Mouse (Mus musculus) layer of hippocampus, adult 2 months (tissue): Measurements from ENCODE around the gene Pde3a. TPM values are rescaled to one million over a fixed set of nuclear protein-coding genes. Genes with fewer than 3 reads are reported as not detected.
A peak's percentile ranks its signal among the peaks of the same experiment; 100 is the strongest.
"Not testable (repeated sequence)": the region's sequence is repeated elsewhere in the genome, so short reads cannot be mapped to it uniquely, and the experiment has no call there.

ENCODE experiments used
- DNase-seq, 2 experiments: peaks; one replicate each; pipeline ENCODE4 v3.0.0; 2022; ENCODE audit warnings: low spot score in 2 of 2
- H3K27ac ChIP-seq: fragments of 200-600 bp; 2 replicates; pipeline ENCODE4 v1.8.1; 2022
- H3K4me3 ChIP-seq: fragments of 200-600 bp; 2 replicates; pipeline ENCODE4 v1.8.1; 2022; ENCODE audit warnings: mild to moderate bottlenecking
- CTCF ChIP-seq: fragments of 200-600 bp; conservative IDR thresholded peaks from 2 replicates; pipeline ENCODE4 v1.8.1; 2022; ENCODE audit warnings: antibody characterized with exemption, mild to moderate bottlenecking, moderate library complexity
- total RNA-seq, 2 experiments: library from RNA; stranded (reverse); gene quantifications; 2 replicates each; pipeline ENCODE4 v1.2.3; 2021

Pde3a gene
- total RNA-seq, 2 experiments from 2014 or later, result 3.1 to 3.4 TPM

DNA sequence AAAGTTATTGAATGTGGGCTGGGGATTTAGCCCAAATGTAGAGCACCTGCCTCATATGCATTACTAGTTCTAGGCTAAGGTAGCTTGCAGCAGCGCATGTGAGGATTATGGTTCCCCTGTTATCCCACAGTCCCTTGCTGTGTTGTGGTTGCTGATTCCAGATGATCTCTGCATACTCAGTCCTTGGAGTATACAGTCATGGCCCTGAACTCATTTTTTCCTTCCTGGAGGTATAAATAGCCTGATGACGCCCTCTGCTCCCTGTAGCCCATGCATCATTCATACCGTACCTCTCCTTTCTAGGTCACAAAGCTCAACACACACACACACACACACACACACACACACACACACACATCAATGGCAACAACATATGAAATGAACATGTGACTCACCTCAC is 72.2 kb downstream of the Pde3a start:
- no peak for DNase-seq
- TF ChIP-seq CTCF, result no peak
- no peak overlapping the region for H3K4me3 ChIP-seq
- no peak overlapping the region for H3K27ac ChIP-seq

DNA sequence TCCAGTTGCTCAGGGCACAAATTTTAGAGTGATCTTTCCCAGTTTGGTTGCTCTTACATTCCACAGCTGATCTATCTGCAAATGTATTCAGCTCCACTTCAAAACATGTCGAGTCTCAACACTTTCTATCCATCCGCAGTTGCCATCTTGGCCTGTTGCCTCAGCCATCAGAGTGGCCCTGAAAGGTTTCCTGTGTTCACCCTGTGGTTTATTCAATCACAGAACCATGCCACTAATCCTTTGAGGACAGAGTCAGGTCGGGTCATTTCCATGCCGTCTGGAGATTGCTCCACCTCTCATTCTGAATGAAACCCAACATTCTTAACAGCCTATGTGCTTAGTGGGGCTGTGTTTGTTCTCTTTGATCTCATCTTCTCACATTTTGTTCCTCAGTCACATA is 73.9 kb downstream of the Pde3a start:
- no peak for DNase-seq
- H3K4me3 ChIP-seq, result no peak overlapping the region
- no peak overlapping the region for H3K27ac ChIP-seq
- TF ChIP-seq CTCF, result no peak

- DNase-seq, H3K4me3 ChIP-seq, H3K27ac ChIP-seq: not testable (repeated sequence)
These were observed 78.1 kb downstream of the Pde3a start for GRCm38 (mm10) chr6:141327134-141327533.

DNA sequence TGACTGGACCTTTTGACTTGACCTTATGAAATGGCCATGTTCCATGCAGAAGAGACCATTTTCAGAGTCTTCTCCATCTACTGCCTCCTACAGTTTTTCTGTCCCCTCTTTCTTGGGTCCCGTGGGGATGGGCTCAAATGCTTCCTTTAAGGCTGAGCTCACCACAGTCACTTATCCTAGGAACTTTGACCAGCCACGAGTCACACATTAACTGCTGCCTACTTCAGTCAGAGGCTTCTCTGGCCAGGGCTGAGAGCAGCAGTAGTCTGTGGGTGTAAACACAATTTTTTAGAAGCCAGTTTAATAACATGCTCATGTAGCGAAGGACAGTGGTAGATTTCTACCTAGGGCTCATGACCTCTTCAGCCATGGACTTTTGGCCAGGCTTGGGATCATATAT is 79.0 kb downstream of the Pde3a start:
- DNase-seq, result no peak
- TF ChIP-seq CTCF, result no peak
- Histone ChIP-seq H3K4me3 (no peak overlapping the region), H3K27ac (no peak overlapping the region)

- Histone ChIP-seq H3K27ac (no peak overlapping the region), H3K4me3 (no peak overlapping the region)
- TF ChIP-seq CTCF, result peak; percentile 74
- no peak for DNase-seq
These were observed 82.4 kb downstream of the Pde3a start for GRCm38 (mm10) chr6:141331464-141331863.

DNA sequence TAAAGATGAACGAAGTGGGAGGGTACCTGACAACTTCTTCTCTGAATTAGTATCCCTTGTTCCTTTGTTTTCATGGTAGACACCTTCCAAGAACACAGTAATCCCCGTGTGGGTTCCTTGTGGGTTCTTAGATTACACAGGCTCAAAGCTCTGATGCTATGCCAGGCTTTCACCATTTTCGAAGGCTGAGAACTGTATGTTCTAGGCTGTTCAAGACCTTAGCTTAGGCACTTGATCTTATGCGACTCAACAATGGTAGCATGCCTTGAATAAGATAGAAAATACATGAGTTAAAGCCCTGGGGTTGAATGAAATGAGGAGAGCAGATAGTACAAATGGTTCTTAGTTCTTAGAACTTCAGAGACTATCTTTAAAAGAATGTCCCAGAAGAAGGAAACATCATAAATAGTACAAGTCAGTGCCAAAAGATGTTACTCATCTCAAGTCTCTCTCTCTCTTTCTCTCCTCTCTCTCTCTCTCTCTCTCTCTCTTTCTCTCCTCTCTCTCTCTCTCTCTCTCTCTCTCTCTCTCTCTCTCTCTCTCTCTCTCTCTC is 83.6 kb downstream of the Pde3a start:
- no peak overlapping the region for H3K4me3 ChIP-seq
- H3K27ac ChIP-seq, result no peak overlapping the region
- DNase-seq, result no peak
- TF ChIP-seq CTCF, result no peak

- no peak for DNase-seq
- H3K27ac ChIP-seq, result no peak overlapping the region
- TF ChIP-seq CTCF, result no peak
- no peak overlapping the region for H3K4me3 ChIP-seq
These were observed 84.2 kb downstream of the Pde3a start for GRCm38 (mm10) chr6:141333245-141333644.

- no peak overlapping the region for H3K4me3 ChIP-seq
- no peak for TF ChIP-seq CTCF
- DNase-seq, result no peak
- H3K27ac ChIP-seq, result no peak overlapping the region
These were observed 86.8 kb downstream of the Pde3a start for GRCm38 (mm10) chr6:141335878-141336277.

GRCm38 (mm10) chr6:141336438-141336837 is 87.4 kb downstream of the Pde3a start:
- no peak for DNase-seq
- Histone ChIP-seq H3K27ac (no peak overlapping the region), H3K4me3 (no peak overlapping the region)
- TF ChIP-seq CTCF, result no peak

DNA sequence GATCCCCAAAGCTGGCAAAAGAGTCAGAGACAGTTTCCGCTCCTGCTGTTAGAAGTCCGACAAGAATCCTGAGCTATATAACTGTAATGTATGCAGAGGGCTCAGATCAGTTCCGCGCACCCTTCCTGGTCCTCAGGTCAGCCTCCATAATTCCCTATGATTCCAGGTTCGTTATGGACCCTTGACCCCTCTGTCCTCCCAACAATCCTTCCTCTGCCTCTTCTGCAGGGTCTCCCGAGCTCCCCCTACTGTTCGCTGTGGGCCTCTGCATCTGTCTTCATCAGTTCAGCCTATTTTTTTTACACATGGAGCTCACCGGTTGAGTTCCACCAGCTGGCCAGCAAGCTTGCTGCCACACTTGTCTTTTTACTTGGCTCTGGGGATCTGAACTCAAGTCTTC is 88.6 kb downstream of the Pde3a start:
- no peak overlapping the region for H3K27ac ChIP-seq
- peak in 1 of 2 experiments; percentile 10 for DNase-seq
- no peak overlapping the region for H3K4me3 ChIP-seq
- TF ChIP-seq CTCF, result peak; percentile 69

DNA sequence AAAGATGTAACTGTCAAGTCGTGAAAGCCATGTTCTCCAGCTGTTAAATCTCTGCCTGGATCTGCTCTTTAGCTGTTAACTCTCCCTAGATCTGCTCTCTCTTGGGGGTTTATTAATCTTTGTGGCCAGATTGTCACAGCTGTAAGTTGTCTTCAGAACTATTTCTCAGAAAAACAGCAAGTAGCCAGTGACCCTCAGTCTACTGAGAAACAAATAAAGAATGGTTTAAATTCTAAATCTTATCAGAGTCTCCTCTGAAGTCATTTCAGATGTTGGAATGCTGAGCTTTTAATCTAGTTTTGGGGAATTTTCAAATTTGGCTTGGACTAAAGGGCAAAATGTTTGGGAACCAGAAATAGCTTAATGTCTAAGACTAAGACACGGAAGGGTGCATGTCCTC is 92.3 kb downstream of the Pde3a start:
- no peak for TF ChIP-seq CTCF
- DNase-seq, result no peak
- Histone ChIP-seq H3K4me3 (no peak overlapping the region), H3K27ac (no peak overlapping the region)

DNA sequence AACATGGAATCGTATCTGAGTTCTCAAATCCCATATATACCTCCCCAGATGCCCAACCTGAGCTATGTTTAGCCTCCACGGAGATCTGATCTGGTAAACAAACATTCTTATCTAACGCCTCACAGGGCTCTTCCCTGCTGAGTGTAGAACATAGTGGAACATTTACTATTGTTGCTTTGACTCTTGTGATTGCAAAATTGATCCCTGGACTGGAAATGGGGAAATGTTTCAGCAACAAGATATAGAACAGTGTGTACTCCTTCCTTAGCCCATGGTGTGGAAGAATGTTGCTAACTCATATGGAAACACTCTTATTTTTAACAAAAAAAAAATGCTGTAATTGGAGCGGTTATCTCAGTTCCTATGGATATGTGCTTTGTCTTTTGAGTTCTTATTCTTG is 98.8 kb downstream of the Pde3a start:
- H3K27ac ChIP-seq, result no peak overlapping the region
- DNase-seq, result no peak
- no peak for TF ChIP-seq CTCF
- H3K4me3 ChIP-seq, result no peak overlapping the region

DNA sequence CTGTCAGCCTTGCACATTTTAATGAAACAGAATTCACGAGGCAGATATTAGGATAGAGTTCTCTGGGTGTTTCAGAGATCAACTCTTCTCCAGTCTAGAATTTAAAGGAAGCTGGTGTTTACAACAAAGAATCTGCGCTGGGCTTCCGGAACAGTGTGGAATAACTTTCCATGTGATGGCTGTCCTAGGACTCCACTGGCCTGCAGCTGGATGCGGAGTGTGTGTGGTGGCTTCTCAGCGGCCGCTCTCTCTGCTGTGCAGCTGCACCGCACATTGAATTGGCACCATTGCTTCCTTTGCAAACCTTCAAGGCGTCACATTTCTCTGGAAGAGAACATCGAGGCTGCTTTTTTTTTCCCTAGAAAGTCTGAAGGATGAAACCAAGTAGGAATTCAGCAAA is 99.5 kb downstream of the Pde3a start:
- no peak for TF ChIP-seq CTCF
- H3K27ac ChIP-seq, result no peak overlapping the region
- H3K4me3 ChIP-seq, result no peak overlapping the region
- no peak for DNase-seq

DNA sequence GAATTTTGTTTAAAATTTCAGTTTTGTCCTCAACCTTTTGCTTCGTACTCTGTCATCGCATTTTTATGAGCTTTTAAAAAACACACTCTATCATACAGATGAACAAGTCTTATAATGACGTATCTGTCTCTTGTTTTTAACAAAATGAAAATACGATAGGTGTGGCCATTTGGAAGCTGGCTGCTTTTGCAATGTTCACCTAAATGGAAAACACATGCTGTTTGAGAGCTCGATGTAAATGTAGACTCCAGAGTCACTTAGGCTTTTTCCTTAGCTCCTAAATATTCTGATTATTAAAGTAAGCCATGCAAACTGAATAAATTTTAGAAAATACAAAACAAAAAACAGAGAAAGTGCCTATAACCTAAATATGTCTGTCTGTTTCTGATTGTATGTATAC is 101.2 kb downstream of the Pde3a start:
- no peak overlapping the region for H3K27ac ChIP-seq
- TF ChIP-seq CTCF, result no peak
- no peak for DNase-seq
- H3K4me3 ChIP-seq, result no peak overlapping the region

GRCm38 (mm10) chr6:141352277-141352676 is 103.2 kb downstream of the Pde3a start:
- no peak for TF ChIP-seq CTCF
- DNase-seq, result no peak
- Histone ChIP-seq H3K27ac (no peak overlapping the region), H3K4me3 (no peak overlapping the region)
